Mouse (Mus musculus) lung, postnatal 10 days (tissue): ENCODE results near the gene Diexf.

ENCODE experiments used
- DNase-seq: peaks from one replicate; pipeline ENCODE4 v3.0.0; 2021

Gene Diexf

GRCm38 (mm10) chr1:193129786-193130455 is at the start of gene Diexf:
Gene Diexf (minus strand): TSS chr1:193130272.
- DNase-seq: peak; percentile 98

GRCm38 (mm10) chr1:193174143-193174733 is 44.2 kb upstream of the Diexf start:
- DNase-seq: no peak

GRCm38 (mm10) chr1:193173810-193174129 is 43.7 kb upstream of the Diexf start:
- no peak for DNase-seq

- DNase-seq: peak; percentile 98
Measured at GRCm38 (mm10) chr1:193172991-193173809, 43.1 kb upstream of the Diexf start.

- peak; percentile 45 for DNase-seq
Measured at GRCm38 (mm10) chr1:193169856-193170255, 39.8 kb upstream of the Diexf start.

GRCm38 (mm10) chr1:193169228-193169627 is 39.2 kb upstream of the Diexf start:
- DNase-seq: no peak

- DNase-seq: no peak
Measured at GRCm38 (mm10) chr1:193167746-193168145, 37.7 kb upstream of the Diexf start, which contains the start of gene A130010J15Rik. Gene A130010J15Rik (plus strand): TSS chr1:193168046.

GRCm38 (mm10) chr1:193160317-193161032 is 30.4 kb upstream of the Diexf start:
- peak; percentile 78 for DNase-seq

- DNase-seq: no peak
Measured at GRCm38 (mm10) chr1:193159613-193160012, 29.5 kb upstream of the Diexf start.

GRCm38 (mm10) chr1:193159163-193159562 is 29.1 kb upstream of the Diexf start:
- DNase-seq: peak; percentile 32

- DNase-seq: no peak
Measured at GRCm38 (mm10) chr1:193157111-193157492, 27.0 kb upstream of the Diexf start.

- no peak for DNase-seq
Measured at GRCm38 (mm10) chr1:193156316-193157110, 26.4 kb upstream of the Diexf start.

- DNase-seq: peak; percentile 26
Measured at GRCm38 (mm10) chr1:193153561-193153960, 23.5 kb upstream of the Diexf start.

GRCm38 (mm10) chr1:193152872-193153271 is 22.8 kb upstream of the Diexf start, which contains the start of gene Irf6:
Gene Irf6 (plus strand): TSS chr1:193153111.
- peak; percentile 84 for DNase-seq

GRCm38 (mm10) chr1:193151134-193151533 is 21.1 kb upstream of the Diexf start:
- DNase-seq: no peak

GRCm38 (mm10) chr1:193149231-193149630 is 19.2 kb upstream of the Diexf start:
- DNase-seq: no peak

GRCm38 (mm10) chr1:193146416-193146815 is 16.3 kb upstream of the Diexf start:
- DNase-seq: no peak

GRCm38 (mm10) chr1:193145101-193145500 is 15.0 kb upstream of the Diexf start:
- DNase-seq: no peak

- DNase-seq: no peak
Measured at GRCm38 (mm10) chr1:193144516-193144915, 14.4 kb upstream of the Diexf start.

GRCm38 (mm10) chr1:193142517-193143062 is 12.5 kb upstream of the Diexf start:
- no peak for DNase-seq

GRCm38 (mm10) chr1:193141118-193141517 is 11.0 kb upstream of the Diexf start:
- DNase-seq: no peak

GRCm38 (mm10) chr1:193138669-193139068 is 8.6 kb upstream of the Diexf start:
- DNase-seq: no peak
